Mouse (Mus musculus) stomach, embryonic 14.5 days (tissue): ENCODE results near the gene Mettl8. TPM values are rescaled to one million over a fixed set of nuclear protein-coding genes. Genes with fewer than 3 reads are reported as not detected.

ENCODE experiments used
- ATAC-seq: fragments of 200-750 bp; cut with Nextera tagmentation; 2 replicates; pipeline ENCODE4 v1.8.0; 2017; ENCODE audit warnings: low read depth, moderate TSS enrichment; ENCODE audit not compliant: insufficient number of reproducible peaks, insufficient read depth, low FRiP score
- H3K27ac ChIP-seq: fragments of 300-500 bp; sonication (generic); 2 replicates; pipeline ENCODE4 v1.5.1; 2014; ENCODE audit warnings: mild to moderate bottlenecking, low read length, moderate library complexity, mixed read lengths
- H3K27me3 ChIP-seq: fragments of 300-500 bp; sonication (generic); 2 replicates; pipeline ENCODE4 v1.6.1; 2014; ENCODE audit warnings: low read length, control low read depth, mixed read lengths; ENCODE audit not compliant: control insufficient read depth, insufficient read depth
- H3K36me3 ChIP-seq: fragments of 300-500 bp; sonication (generic); 2 replicates; pipeline ENCODE4 v1.6.1; 2014; ENCODE audit warnings: mild to moderate bottlenecking, control low read depth, low read length, moderate library complexity, mixed read lengths; ENCODE audit not compliant: control insufficient read depth, insufficient read depth
- H3K4me1 ChIP-seq: fragments of 300-500 bp; sonication (generic); 2 replicates; pipeline ENCODE4 v1.6.1; 2014; ENCODE audit warnings: low read length, control low read depth, mixed read lengths; ENCODE audit not compliant: control insufficient read depth, insufficient read depth
- H3K4me2 ChIP-seq: fragments of 300-500 bp; sonication (generic); replicated peaks from 2 replicates; pipeline ENCODE4 v1.6.1; 2014; ENCODE audit warnings: low read depth, low read length, control low read depth
- H3K4me3 ChIP-seq: fragments of 300-500 bp; sonication (generic); 2 replicates; pipeline ENCODE4 v1.5.1; 2014; ENCODE audit warnings: low read depth, low read length, control low read depth
- H3K9ac ChIP-seq: fragments of 300-500 bp; sonication (generic); replicated peaks from 2 replicates; pipeline ENCODE4 v1.6.1; 2014; ENCODE audit warnings: low read depth, mild to moderate bottlenecking, control low read depth, low read length, moderate library complexity, mixed read lengths
- H3K9me3 ChIP-seq: fragments of 300-500 bp; sonication (generic); 2 replicates; pipeline ENCODE4 v1.6.1; 2016; ENCODE audit warnings: low read depth, low read length, control low read depth; ENCODE audit not compliant: control insufficient read depth
- WGBS: fragments of 180-500 bp; shearing (Covaris S2); extraction: QIAGEN DNeasy Blood & Tissue Kit; methylation state at CpG from one replicate; pipeline ENCODE4 v1.1.7; 2014; 5-methylcytosine and 5-hydroxymethylcytosine counted together
- polyA plus RNA-seq: library from polyadenylated mRNA; unstranded; fragments of >200 nt; fragmentation: Nextera tagmentation; extraction: Ambion mirVana; gene quantifications from 2 replicates; pipeline ENCODE4 v1.2.1, GENCODE M21; 2014

Mettl8 gene
- polyA plus RNA-seq, 1 experiment from 2014 or later = 22.3 TPM

GRCm38 (mm10) chr2:71019277-71019676 lies 36.1 kb downstream of the Mettl8 start:
- WGBS = 78% methylated on average over 9 of the region's 9 CpGs
- Histone ChIP-seq H3K4me3 (no peak overlapping the region), H3K4me1 (no peaks in the 10 kb centered on the region), H3K4me2 (no peak overlapping the region), H3K27ac (no peak overlapping the region), H3K27me3 (no peaks in the 10 kb centered on the region), H3K9ac (no peak overlapping the region), H3K36me3 (no peaks in the 10 kb centered on the region), H3K9me3 (no peaks in the 10 kb centered on the region)
- no peak for ATAC-seq

- 90% methylated on average over 7 of the region's 7 CpGs for WGBS
- Histone ChIP-seq H3K36me3 (no peaks in the 10 kb centered on the region), H3K9me3 (no peaks in the 10 kb centered on the region), H3K4me3 (no peak overlapping the region), H3K27me3 (no peaks in the 10 kb centered on the region), H3K9ac (no peak overlapping the region), H3K4me2 (no peak overlapping the region), H3K4me1 (no peaks in the 10 kb centered on the region), H3K27ac (no peak overlapping the region)
- no peak for ATAC-seq
Measured at GRCm38 (mm10) chr2:71013521-71013920, 41.9 kb downstream of the Mettl8 start.

- no peak overlapping the region for H3K9ac ChIP-seq
- H3K4me1 ChIP-seq = no peaks in the 10 kb centered on the region
- H3K4me2 ChIP-seq = no peak overlapping the region
- no peaks in the 10 kb centered on the region for H3K9me3 ChIP-seq
- H3K27me3 ChIP-seq = no peaks in the 10 kb centered on the region
- 93% methylated on average over 1 of the region's 1 CpGs for WGBS
- no peak overlapping the region for H3K4me3 ChIP-seq
- no peak for ATAC-seq
- no peak overlapping the region for H3K27ac ChIP-seq
- no peaks in the 10 kb centered on the region for H3K36me3 ChIP-seq
Measured at GRCm38 (mm10) chr2:71011816-71012215, 43.6 kb downstream of the Mettl8 start.

- H3K36me3 ChIP-seq = no peaks in the 10 kb centered on the region
- no peak overlapping the region for H3K4me3 ChIP-seq
- H3K27me3 ChIP-seq = no peaks in the 10 kb centered on the region
- H3K4me1 ChIP-seq = no peaks in the 10 kb centered on the region
- no peak for ATAC-seq
- 68% methylated on average over 4 of the region's 4 CpGs for WGBS
- H3K4me2 ChIP-seq = no peak overlapping the region
- no peak overlapping the region for H3K27ac ChIP-seq
- H3K9ac ChIP-seq = no peak overlapping the region
- no peaks in the 10 kb centered on the region for H3K9me3 ChIP-seq
Measured at GRCm38 (mm10) chr2:71004354-71004753, 51.0 kb downstream of the Mettl8 start.

- H3K4me1 ChIP-seq = no peaks in the 10 kb centered on the region
- H3K9me3 ChIP-seq = no peaks in the 10 kb centered on the region
- no peak overlapping the region for H3K4me2 ChIP-seq
- H3K27ac ChIP-seq = no peak overlapping the region
- no peaks in the 10 kb centered on the region for H3K27me3 ChIP-seq
- no peaks in the 10 kb centered on the region for H3K36me3 ChIP-seq
- 69% methylated on average over 1 of the region's 1 CpGs for WGBS
- H3K9ac ChIP-seq = no peak overlapping the region
- ATAC-seq = no peak
- H3K4me3 ChIP-seq = no peak overlapping the region
Measured at GRCm38 (mm10) chr2:71002509-71002908, 52.9 kb downstream of the Mettl8 start.

- no peak overlapping the region for H3K9ac ChIP-seq
- no peaks in the 10 kb centered on the region for H3K36me3 ChIP-seq
- H3K27ac ChIP-seq = no peak overlapping the region
- no peaks in the 10 kb centered on the region for H3K4me1 ChIP-seq
- H3K4me2 ChIP-seq = no peak overlapping the region
- no peak for ATAC-seq
- 72% methylated on average over 2 of the region's 2 CpGs for WGBS
- H3K9me3 ChIP-seq = no peaks in the 10 kb centered on the region
- no peak overlapping the region for H3K4me3 ChIP-seq
- no peaks in the 10 kb centered on the region for H3K27me3 ChIP-seq
Measured at GRCm38 (mm10) chr2:70998771-70999170, 56.6 kb downstream of the Mettl8 start.

- H3K27ac ChIP-seq = no peak overlapping the region
- no peak overlapping the region for H3K9ac ChIP-seq
- no peaks in the 10 kb centered on the region for H3K27me3 ChIP-seq
- H3K4me2 ChIP-seq = no peak overlapping the region
- no peaks in the 10 kb centered on the region for H3K4me1 ChIP-seq
- no peak for ATAC-seq
- no peaks in the 10 kb centered on the region for H3K36me3 ChIP-seq
- H3K9me3 ChIP-seq = no peaks in the 10 kb centered on the region
- WGBS = 93% methylated on average over 7 of the region's 7 CpGs
- no peak overlapping the region for H3K4me3 ChIP-seq
Measured at GRCm38 (mm10) chr2:70996438-70996837, 58.9 kb downstream of the Mettl8 start.

- 97% methylated on average over 4 of the region's 4 CpGs for WGBS
- H3K27me3 ChIP-seq = no peaks in the 10 kb centered on the region
- no peak overlapping the region for H3K9ac ChIP-seq
- no peaks in the 10 kb centered on the region for H3K36me3 ChIP-seq
- H3K4me3 ChIP-seq = no peak overlapping the region
- no peak overlapping the region for H3K27ac ChIP-seq
- H3K9me3 ChIP-seq = no peaks in the 10 kb centered on the region
- H3K4me2 ChIP-seq = no peak overlapping the region
- ATAC-seq = no peak
- H3K4me1 ChIP-seq = no peaks in the 10 kb centered on the region
Measured at GRCm38 (mm10) chr2:70995900-70996299, 59.5 kb downstream of the Mettl8 start.

GRCm38 (mm10) chr2:70993740-70994139 lies 61.6 kb downstream of the Mettl8 start:
- Histone ChIP-seq H3K4me2 (no peak overlapping the region), H3K36me3 (no peaks in the 10 kb centered on the region), H3K9ac (no peak overlapping the region), H3K27me3 (no peaks in the 10 kb centered on the region), H3K9me3 (no peaks in the 10 kb centered on the region), H3K27ac (no peak overlapping the region), H3K4me3 (no peak overlapping the region), H3K4me1 (no peaks in the 10 kb centered on the region)
- 55% methylated on average over 3 of the region's 3 CpGs for WGBS
- ATAC-seq = no peak
